Mouse (Mus musculus) MN1 (cell line): ENCODE results near the gene C8b.

ENCODE experiments used
- DNase-seq: peaks from one replicate; pipeline ENCODE4 v3.0.0-alpha.2; 2016; ENCODE audit warnings: low spot score

The C8b gene

DNA sequence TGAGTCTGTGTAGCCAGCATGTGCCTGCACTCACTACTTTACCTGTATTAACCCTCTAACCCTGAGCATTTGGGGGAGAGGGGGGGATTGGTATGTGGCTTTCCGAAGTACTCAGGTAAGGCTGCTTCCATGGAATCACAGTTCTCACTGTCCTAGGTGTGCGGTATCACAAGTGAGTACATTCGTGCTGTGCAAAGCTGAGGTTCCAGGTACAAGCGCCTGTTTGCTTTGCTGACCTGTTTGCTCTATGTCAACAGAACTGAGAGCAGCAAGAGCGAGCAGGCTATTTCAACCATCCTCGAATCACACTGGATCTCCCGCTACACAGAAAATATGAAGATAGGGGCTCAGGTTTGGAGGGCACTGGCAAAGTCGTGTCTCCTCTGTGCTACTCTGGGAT lies at the start of gene C8b:
TSS of gene C8b (plus strand) at position 253 of the 400 bp plus-strand sequence.
- DNase-seq = no peak

DNA sequence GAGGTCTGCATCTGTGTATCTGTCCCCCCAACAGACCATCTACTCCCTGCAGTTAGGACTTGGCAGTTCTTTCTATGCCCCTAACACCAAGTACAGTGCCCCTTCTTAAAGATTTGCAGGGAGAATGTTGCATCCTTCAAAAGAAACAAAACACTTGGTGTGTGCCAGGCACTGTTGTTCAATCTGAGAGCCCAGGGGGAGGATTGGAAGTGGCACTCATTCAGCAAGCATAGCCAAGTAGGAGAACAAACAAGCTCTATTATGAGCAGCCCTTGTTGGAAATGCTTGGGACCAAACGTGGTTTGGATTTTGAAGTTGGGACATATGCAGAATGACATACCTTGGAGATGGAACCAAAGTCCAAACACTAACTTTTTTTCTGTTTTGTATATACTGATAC lies 49.6 kb upstream of the C8b start:
- no peak for DNase-seq

DNA sequence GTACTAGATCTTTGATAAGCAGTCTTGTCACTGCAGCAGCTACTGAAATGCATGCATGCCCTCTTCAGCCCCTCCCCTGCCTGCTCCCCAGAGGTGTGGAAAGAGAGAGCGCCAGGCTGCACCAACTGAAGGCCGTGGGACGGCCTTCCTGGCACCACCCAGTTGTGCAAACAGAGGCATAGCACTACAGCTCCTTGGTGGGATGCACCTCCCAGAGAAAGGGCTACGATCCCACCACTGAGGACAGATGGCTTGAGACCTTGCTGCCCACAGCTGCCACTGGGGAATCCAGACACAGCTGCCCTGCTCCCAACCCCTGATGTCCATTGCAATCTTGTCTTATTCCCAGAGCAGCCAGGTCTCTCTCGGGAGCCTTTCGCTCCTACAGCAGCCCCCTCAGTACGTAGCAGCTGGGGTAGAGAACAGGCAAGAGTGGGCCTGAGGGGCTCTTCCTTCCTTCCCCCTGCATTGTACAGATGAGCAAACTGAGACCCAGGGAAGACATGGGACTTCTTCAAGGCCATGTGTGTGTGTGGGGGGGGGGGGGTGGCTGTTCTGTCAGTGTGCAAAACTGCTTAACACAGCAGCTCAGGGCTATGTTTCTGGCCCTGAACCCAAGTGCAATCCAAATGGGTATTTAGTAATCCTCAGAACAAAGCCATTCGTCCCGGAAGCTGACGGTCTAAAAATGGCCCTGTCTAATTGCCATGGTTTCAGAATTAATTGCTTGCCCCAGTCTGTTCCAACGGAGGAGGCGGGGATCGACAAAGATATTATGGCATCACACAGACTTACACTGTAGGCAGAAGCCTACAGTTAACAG lies 46.9 kb upstream of the C8b start:
- peak; percentile 21 for DNase-seq

DNA sequence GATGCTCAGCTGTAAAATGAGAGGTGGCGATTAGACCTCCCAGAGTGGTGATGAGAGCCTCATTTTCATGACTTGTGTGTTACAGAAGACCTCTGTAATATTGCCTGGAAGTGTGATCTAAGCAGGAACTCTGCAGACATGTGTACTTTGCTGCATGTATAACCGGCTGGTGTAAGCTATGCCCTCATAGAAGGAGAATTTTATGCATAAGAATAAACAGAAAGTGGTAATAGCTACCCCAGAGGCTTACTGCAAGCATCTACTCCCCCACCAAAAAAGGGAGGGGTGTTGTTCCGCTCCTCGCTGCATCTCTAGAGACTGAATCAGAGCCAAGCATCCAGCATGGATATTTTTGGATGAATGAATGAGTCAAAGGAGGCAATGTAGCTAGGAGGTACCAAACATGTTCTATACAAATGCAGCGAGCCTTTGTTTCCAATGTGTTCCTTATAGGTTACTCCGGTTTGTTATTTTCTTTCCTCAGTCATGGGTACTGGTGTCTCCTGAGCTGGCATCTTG lies 42.5 kb upstream of the C8b start:
- no peak for DNase-seq

DNA sequence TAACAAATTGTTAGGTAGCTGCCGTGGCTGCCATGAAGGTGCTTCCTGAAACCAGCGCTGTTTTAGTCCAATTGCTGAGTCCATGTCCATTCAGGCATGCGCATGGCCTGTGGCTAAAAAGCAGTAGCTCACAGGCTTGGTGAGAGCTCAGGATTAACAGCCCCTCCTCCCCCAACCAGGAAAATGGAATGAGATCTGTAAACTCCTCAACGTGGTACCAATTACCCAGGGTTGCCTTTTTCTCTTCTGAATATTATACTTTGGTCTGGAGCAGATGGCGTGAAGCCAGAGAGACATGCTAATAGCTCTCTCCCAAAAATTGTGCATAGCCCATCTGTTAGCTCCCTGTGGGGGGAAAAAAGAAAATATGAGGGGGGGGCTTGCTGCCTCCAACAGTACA lies 41.9 kb upstream of the C8b start:
- DNase-seq = no peak

DNA sequence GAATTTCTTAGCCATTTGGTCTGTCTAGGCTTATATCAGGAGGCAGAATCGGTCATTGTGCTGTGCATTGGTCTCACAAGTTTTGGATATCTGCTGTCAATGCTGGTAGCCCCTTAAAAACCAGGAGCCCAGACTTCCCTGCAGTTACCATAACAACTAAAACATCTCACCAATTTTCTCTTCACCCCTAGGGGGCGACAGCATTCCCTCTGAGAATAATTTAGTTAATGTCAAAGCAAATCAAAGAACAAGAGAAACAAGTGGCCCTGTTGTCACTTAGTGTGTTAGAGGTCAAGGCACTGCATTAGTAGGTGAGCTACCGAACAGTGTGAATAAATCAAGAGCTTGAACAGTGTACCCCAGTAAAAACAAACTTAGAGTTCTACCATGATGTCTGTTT lies 40.4 kb upstream of the C8b start:
- DNase-seq = no peak

DNA sequence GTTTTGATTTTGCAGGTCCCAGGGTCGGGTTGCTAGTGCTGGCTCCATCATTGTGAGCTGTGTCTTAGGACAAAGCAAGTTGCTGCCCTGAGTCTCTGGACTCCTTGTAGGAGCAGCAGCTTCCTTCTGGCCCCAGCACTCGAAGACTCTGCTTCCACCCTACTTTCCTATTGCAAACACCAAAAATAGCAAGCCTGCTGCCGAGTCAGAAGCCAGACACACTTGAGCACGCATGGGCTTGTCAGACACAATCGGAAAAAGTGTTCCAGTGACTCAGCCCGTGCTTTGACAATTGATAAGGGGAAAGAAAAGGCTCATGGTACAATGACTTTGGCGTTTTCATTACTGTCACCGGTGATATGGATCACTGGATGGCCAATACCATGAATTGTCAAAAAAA lies 36.9 kb upstream of the C8b start:
- DNase-seq = no peak

DNA sequence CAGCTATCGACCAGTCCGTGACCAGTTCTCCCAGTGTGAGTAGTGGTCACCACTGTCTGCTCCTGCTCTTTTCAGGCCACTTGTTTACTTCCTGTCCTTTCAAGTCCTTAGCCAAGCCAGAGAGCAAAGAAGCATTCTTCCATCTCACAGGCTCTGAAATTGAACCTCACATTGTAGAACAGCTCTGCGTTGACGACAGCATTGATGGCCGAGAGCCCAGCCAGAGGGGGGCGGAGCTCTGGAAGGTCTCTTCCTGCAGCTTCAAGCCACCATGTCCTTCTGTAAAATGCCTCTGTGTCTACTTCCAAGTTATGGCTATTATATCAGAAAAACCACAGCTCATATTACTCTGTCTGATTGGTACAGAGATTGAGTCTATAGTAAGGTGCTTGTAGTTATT lies 19.6 kb upstream of the C8b start:
- DNase-seq = no peak

DNA sequence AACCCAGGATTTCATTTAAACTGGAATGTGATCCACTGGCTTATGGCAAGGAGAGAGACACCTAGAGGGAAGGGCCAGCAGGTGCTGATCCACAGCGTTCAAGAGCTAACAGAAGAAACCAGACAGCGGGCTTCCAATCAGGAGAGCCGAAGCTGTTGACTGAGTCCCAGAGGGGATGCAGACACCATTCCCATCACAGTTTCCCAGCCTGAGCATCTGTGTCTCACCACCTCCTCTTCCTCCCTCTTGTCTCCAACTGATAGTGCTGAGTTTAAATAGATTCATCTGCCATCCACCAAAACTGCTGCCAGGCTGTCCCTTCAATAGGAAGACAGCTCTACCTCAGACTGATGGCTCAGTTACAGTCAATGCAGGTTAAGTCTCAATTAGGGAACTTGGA lies 12.0 kb upstream of the C8b start:
- DNase-seq = no peak

DNA sequence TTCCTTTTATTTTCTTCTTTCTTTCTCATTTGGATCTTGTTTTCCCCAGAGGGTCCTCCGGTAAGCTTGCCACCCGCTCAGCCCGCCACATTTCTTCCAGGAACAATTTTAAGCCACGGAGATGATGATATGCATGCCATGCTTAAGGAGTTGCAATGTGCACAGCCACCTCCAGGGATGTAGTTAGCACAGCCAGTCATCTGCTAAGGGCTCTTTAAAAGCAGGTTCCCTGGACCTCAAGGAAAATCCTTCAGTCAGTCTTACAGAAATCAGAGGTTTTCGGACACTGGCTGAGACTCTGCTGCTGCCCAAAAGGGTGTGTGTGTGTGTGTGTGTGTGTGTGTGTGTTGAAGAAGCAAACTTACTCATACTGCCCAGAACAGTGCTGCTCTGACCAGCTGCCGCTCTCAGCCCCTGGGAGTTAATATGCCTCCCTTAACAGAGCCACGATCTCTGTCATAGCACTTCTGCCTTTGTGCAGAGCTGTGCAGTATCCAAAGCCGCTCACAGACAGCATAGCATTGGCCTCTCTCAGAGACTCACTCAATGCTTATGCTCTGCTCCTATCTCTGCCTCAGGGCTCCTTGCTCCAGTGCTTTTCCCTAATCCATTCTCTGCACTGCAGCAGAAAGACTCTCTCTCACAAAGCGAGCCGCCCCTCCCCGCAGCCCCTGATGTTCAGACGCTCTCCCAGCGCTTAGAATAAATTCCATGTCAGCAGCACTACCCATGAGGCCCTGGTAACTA lies 5.1 kb upstream of the C8b start:
- DNase-seq = no peak

DNA sequence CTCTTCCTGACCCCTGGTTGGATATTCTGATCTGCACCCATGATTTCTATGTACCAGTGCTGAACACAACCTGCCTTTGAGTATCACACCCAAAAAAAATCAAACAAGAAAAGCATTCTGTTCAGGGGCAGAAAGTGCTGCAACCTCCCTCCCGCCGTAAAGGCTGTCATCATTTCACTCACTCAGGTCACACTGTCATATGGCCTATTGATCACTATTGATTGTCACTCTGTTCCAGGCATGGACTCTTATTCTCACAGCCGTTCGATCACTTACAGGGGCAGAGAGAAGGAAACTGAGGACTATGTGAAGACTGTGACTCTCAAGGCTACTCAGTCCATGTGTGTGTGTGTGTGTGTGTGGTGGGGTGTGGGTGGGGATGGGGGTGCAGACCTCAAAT lies 2.1 kb downstream of the C8b start:
- DNase-seq = no peak

DNA sequence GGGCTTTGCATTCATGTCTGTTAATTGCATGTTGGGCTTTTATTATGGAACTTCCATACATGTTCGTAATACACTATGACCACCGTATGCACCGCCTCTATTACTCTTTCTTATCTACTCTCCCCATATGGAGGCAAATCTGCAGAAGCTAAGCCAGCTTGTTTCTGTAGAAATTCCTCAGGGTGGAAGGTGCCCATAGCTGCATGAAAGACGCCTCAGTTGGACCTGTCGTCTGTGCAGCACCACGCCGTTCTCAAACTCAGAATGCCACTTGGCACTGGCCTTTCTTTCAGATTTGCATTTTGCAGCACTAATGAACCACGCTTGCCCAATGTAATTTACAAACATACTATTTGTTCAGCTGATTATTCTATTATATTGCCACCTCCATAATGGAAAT lies 3.5 kb downstream of the C8b start:
- DNase-seq = no peak

DNA sequence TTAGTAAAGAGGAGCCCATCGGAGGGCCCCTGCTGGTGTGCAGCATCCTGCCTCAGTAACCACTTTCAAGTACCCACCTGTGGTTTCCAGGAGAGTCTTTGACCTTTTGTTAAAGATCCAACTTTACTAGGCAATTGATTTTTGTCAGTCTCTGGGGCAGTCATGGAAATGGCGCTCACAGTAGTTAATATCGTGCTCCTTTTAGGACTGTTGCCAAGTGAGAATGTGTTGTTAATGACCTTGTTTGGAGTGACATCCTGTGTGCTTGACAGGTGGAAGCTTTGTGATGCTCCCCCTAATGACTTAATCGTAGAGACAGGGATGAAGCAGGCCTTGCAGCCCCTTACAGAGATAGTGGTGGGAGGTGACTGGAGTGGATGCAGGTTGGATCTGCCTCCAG lies 4.2 kb downstream of the C8b start:
- DNase-seq = no peak

DNA sequence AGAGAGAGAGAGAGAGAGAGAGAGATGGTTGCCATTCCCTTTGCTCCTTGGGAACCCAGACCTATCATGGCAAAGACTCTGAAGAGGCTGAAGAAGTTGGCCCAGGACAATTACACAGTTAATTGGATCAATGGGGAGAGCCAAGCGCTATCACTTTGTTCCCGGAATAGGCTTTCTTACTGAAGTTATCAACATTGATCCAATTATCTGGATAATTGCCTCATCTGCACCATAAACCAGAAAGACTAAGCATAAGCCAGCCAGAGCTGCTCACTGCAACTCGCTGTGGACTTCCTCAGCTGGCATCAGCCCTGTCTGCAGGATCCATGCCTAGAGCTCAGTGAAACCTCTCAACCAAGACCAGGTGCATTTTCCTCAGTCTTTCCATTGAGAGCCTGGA lies 9.5 kb downstream of the C8b start:
- peak; percentile 56 for DNase-seq

DNA sequence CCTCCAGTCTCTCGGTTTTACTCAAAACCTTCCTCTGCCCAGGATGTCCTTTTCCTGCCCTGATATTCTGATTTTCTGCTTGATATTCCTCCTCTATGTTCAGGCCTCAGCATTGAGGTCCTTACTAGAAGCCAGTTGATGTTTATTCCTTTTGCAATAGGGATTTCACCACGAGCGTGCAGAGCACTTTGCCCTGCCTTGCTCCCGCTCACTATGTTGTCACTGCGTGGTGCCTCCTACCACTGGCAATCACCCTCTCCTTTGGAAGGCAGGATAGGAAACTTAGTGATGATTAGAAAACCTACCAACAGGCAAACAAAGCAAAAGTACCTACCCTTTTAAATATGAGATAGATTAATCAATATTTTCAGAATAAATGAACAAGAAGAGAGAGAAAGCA lies 13.3 kb downstream of the C8b start:
- DNase-seq = no peak

DNA sequence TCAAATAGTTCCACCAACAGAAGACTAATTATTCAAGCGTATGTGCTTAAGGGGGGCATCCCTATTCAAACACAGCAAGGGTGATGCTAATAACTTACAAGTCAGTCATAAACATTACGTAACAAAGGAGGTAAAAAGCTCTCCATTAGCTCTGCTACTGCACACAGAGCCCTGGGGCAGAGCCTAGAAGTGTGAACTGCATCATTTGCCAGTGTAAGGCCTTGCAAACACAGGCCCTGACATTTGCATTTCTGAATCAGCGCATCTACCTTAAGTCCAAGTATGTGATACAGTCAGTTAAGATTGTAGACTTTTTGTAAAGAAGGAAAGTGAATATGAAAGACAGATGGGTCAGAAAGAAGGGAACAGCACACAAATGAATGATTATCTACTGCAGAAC lies 15.3 kb downstream of the C8b start:
- DNase-seq = no peak

DNA sequence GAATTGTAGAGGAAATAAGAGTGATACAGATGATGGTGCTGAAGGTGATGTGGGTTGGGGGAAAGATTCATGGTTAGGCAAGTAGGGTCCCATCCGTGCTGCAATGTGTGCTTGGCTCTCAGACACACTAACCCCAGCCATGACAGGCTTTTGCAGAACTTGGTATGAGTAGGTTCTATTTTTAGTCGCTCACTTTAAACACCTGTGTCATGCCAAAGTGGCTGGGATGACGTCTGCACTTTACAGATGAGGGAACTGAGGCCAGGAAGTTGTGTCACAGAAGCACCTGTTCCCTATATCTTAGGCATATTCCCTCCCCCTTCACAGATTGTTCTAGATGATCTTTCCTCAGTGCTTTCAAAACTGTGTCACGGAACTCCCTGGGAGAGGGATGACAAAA lies 16.2 kb downstream of the C8b start:
- DNase-seq = no peak

DNA sequence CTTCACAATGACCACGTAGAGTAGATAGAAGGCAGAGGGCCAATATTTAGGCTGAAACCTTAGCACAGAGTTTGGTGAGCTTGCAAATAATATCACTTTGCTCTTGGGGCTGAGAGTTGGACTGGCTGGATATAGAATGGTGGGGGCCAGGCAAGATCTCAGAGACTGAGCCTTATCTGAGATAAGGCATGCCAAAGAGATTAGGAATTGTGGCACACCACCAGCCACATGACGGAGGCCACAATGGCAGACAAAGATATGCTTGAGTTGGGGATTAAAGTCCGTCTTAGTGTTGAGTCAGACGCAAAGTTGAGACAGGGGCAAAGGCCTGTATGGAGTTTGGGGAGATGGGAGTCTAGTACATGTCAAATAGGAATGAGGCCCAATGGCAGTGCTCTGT lies 26.0 kb downstream of the C8b start:
- no peak for DNase-seq

DNA sequence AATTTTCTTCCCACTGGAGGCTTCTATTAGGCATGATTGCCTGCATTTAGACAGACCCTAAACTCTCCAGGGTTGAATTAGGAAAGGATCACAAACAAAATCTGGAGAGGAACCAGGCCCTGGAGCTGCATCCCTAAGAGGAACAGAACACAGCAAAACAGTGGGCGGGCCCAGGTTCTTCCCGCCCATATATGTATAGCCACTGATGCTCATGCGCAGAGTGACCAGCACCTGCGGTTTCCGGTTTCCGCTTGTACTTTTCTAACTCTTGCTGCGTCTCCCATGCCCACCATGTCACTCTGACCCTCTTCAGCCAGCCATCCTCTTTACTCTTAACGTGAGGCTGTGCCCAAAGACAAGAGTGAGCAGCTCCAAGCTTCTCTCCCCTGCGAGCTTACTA lies 32.8 kb downstream of the C8b start:
- no peak for DNase-seq

DNA sequence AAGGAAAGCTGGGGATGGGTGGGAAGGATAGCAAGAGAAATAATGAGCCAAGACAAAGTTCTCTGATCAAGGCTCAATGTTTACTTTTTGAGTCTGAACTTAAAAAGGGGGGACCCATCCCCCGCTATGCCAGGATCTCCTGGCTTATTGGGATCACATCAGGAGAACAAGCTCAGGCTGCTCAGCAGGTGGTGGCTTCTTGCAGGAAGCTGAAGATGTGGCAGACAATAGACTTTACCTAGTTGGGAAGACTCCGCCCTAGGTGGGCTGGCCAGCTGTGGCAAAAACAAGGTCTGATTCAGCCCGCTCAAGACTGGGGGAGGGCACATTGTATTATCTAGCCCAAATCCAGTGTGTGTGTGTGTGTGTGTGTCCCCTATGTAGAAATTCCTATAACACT lies 35.5 kb downstream of the C8b start:
- no peak for DNase-seq

DNA sequence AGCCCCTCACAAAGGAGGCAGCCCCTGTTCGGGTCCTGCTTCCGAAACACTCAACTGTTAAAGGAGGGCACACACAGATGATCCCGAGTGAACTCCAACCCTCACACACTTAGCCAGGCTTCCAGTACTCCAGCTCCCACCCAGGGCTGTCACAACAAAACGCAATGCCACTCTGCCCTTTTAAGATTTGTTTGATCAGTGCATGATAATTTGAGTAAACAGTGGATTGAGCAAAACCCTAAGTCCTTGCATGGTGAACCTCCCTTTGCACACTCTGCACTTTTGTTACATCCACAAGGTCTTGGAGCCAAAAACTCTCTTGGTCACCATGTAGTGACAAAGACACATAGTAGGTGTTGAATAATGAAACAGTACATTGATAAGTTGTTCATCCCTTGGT lies 38.0 kb downstream of the C8b start:
- no peak for DNase-seq

DNA sequence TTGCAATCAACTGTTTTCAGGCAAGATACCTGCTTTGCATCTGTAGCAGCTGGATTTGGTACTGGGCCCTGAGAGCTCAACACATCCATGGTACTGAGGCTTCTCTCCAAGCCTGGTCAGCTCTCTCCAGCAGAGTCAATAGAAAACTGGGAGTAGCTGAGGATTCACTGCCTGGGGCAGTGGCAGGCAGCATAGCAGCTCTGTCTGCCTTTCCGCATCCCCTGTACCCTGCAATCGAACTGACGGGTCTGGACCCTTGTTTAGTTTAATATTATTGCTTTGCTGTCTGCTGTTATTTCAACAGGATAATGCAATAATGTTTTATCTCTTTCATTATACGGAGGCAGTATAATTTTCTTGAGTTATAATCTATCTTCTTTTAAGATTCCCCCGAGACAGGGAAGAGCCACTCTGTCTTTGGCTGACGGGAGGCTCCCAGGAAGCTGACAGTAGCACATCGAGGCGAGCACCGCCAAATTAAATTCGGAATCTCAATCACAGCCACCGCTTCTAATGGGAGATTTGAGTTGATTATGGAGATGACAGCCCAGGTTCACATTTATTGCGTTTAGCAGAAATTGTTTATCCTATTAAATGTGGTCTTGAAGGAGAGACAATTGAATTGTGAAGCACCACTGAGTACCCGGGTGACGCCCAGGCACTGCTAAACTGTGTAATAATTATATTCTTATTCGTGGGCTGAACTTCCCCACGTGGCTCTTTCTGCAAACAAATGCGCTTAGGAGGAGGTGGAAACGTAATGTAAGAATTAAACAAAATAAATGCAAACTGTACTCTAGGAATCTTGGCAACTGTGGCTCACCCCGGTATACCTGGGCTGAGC lies 39.5 kb downstream of the C8b start:
- peak; percentile 10 for DNase-seq
